Mouse (Mus musculus) hindbrain, postnatal 0 days (tissue): Measurements from ENCODE around the gene Abtb2. TPM values are rescaled to one million over a fixed set of nuclear protein-coding genes. Genes with fewer than 3 reads are reported as not detected.
A peak's percentile ranks its signal among the peaks of the same experiment; 100 is the strongest.

Experiments
- ATAC-seq: fragments of 200-750 bp; cut with Nextera tagmentation; 2 replicates; pipeline ENCODE4 v1.8.0; 2017; ENCODE audit warnings: mild to moderate bottlenecking, moderate TSS enrichment, moderate library complexity
- DNase-seq: peaks from one replicate; pipeline ENCODE4 v3.0.0-alpha.2; 2015; ENCODE audit warnings: low spot score
- H3K27ac ChIP-seq: fragments of 300-500 bp; sonication (generic); 2 replicates; pipeline ENCODE4 v1.5.1; 2014; ENCODE audit warnings: mild to moderate bottlenecking
- H3K27me3 ChIP-seq: fragments of 300-500 bp; sonication (generic); 2 replicates; pipeline ENCODE4 v1.6.1; 2014; ENCODE audit warnings: low read length, mixed read lengths; ENCODE audit not compliant: insufficient read depth
- H3K36me3 ChIP-seq: fragments of 300-500 bp; sonication (generic); 2 replicates; pipeline ENCODE4 v1.6.1; 2014; ENCODE audit warnings: low read length, mixed read lengths; ENCODE audit not compliant: insufficient read depth
- H3K4me1 ChIP-seq: fragments of 300-500 bp; sonication (generic); 2 replicates; pipeline ENCODE4 v1.6.1; 2014; ENCODE audit warnings: antibody characterized with exemption, low read length, mixed read lengths; ENCODE audit not compliant: insufficient read depth
- H3K4me2 ChIP-seq: fragments of 300-500 bp; sonication (generic); 2 replicates; pipeline ENCODE4 v1.6.1; 2014; ENCODE audit warnings: low read depth, mild to moderate bottlenecking, low read length, moderate library complexity, mixed read lengths
- H3K4me3 ChIP-seq: fragments of 300-500 bp; sonication (generic); 2 replicates; pipeline ENCODE4 v1.5.1; 2014; ENCODE audit warnings: low read length
- H3K9ac ChIP-seq: fragments of 300-500 bp; sonication (generic); replicated peaks from 2 replicates; pipeline ENCODE4 v1.6.1; 2014; ENCODE audit warnings: mild to moderate bottlenecking, low read length, moderate library complexity, mixed read lengths
- H3K9me3 ChIP-seq: fragments of 300-500 bp; sonication (generic); 2 replicates; pipeline ENCODE4 v1.6.1; 2016; ENCODE audit warnings: low read length, mixed read lengths
- CTCF ChIP-seq: IDR thresholded peaks from 2 replicates; pipeline ENCODE4 v1.5.1; 2016; ENCODE audit warnings: antibody characterized with exemption, control low read depth, low read depth
- WGBS: fragments of 180-500 bp; shearing (Covaris S2); extraction: QIAGEN DNeasy Blood & Tissue Kit; methylation state at CpG from one replicate; pipeline ENCODE4 v1.1.7; 2014; 5-methylcytosine and 5-hydroxymethylcytosine counted together
- polyA plus RNA-seq: library from polyadenylated mRNA; unstranded; fragments of >200 nt; fragmentation: Nextera tagmentation; extraction: Ambion mirVana; gene quantifications from 2 replicates; pipeline ENCODE4 v1.2.1, GENCODE M21; 2015
- total RNA-seq: library from RNA; depleted of rRNA; stranded (reverse); fragments of >200 nt; gene quantifications from 2 replicates; pipeline ENCODE4 v1.2.3, GENCODE M21; 2014

Abtb2 gene
- total and polyA plus RNA-seq, 2 experiments from 2014 or later: 11.7 to 45.9 TPM

DNA sequence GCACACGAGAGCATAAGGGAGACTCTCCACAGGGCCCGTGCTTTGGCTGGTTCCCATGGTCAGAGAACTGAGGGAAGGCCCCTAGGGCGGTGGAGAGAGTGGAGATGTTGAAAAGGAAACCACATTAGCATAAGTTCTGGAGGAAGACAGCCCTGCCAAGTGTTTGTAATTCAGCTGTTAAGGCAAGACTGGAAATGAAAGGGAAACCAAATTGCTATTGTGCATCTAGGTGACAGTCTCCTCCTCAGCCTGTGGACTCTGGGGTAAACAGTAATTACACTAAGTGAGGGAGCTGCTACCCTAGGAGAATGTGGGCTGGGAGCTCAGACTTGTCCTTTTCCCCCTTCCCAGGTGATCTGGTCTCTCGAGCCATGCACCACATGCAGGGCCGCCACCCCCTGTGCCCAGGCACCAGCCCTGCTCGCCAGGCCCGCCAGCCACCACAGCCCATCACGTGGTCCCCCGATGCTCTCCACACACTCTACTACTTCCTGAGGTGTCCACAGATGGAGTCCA is 116.9 kb downstream of the Abtb2 start:
- TF ChIP-seq CTCF: no peak
- Histone ChIP-seq H3K9ac (no peak overlapping the region), H3K27ac (peak overlapping the region; percentile 37; the same call in 1 of the 2 replicates), H3K36me3 (no peaks in the 10 kb centered on the region), H3K27me3 (no peaks in the 10 kb centered on the region), H3K4me2 (no peak overlapping the region), H3K4me3 (no peak overlapping the region), H3K4me1 (peaks cover 17% of the 10 kb centered on the region), H3K9me3 (no peaks in the 10 kb centered on the region)
- 59% methylated on average over 9 of the region's 9 CpGs for WGBS
- ATAC-seq (peak; percentile 84), DNase-seq (peak; percentile 72)

DNA sequence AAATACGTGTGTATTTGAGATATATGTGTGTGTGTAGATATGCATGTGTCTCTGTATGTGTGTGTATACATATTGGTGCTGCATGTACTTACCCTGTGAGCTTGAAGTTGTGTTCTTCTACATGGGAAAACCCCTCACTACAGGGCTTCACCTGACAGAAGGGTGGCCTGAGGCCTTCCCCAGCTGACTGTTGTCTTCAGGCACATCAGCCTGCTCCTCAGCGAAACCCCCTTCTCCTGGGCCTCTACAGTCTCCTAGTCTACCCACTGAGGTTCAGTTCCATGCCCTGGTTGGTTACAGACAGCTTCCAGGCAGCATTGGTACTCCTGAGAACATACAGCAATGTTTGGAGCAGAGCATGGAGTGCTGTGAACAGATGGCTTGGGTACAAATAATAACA is 118.3 kb downstream of the Abtb2 start:
- H3K4me2 ChIP-seq: no peak overlapping the region
- TF ChIP-seq CTCF: no peak
- no peak overlapping the region for H3K4me3 ChIP-seq
- H3K4me1 ChIP-seq: peaks cover 17% of the 10 kb centered on the region
- no peaks in the 10 kb centered on the region for H3K36me3 ChIP-seq
- no peaks in the 10 kb centered on the region for H3K27me3 ChIP-seq
- no peak overlapping the region for H3K27ac ChIP-seq
- H3K9me3 ChIP-seq: no peaks in the 10 kb centered on the region
- no peak for ATAC-seq
- H3K9ac ChIP-seq: no peak overlapping the region
- DNase-seq: no peak
- WGBS: 92% methylated on average over 2 of the region's 2 CpGs

DNA sequence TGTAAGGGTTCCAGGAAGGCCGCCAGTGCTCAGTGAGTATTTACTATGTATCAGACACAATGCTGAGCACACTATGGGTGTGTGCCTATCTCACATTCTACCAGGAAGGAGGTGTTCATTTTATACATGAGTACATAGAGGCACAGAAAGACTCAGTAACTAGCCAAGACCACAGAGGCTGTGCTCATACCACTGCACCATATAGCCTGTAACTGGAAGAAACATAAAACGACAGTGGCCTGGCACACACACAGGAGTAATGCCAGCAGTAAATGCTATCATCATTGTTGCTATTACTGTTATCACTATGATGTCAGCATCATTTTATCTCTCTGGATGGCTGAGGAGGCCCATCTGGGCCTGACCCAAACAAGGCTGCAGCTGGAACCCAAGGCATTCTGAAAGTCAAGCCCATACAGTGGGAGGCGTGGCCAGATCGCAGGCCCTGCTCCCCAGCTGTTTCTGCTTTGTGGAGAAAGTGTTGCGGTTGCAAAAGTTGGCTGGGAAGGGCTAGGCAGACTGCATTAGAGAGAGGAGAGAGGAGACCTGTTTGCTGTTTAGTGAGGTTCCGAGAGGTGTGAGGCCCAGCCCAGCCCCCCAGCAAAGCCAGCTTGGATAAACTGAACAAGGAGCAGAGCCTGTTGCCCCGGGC is 118.9 kb downstream of the Abtb2 start:
- TF ChIP-seq CTCF: no peak
- Histone ChIP-seq H3K4me2 (no peak overlapping the region), H3K9me3 (no peaks in the 10 kb centered on the region), H3K27ac (no peak overlapping the region), H3K4me1 (peaks cover 22% of the 10 kb centered on the region), H3K4me3 (no peak overlapping the region), H3K36me3 (no peaks in the 10 kb centered on the region), H3K27me3 (no peaks in the 10 kb centered on the region), H3K9ac (no peak overlapping the region)
- DNase-seq (no peak), ATAC-seq (no peak)
- 66% methylated on average over 7 of the region's 7 CpGs for WGBS

DNA sequence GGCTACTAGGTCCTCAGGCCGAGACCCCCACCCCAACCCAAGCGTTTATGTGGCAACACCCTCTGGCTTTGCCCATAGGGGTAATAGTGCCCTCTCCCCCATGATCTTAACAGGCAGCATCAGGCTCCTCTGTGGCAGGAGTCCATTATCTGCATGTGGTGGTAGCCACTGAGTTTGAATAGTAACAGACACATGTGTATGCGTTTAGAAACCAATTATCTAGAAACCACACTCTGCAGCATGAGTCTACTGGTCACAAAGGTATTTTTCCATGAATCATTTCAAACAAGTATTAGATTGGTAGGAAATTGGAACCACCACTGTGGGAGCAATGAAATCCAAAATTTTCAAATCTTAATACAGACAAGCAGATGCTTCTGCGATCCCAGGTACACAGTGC is 119.5 kb downstream of the Abtb2 start:
- Histone ChIP-seq H3K36me3 (no peaks in the 10 kb centered on the region), H3K4me2 (no peak overlapping the region), H3K9ac (no peak overlapping the region), H3K4me3 (no peak overlapping the region), H3K27ac (no peak overlapping the region), H3K9me3 (no peaks in the 10 kb centered on the region), H3K4me1 (peaks cover 25% of the 10 kb centered on the region), H3K27me3 (no peaks in the 10 kb centered on the region)
- DNase-seq: no peak
- 79% methylated on average over 4 of the region's 4 CpGs for WGBS
- no peak for TF ChIP-seq CTCF
- no peak for ATAC-seq

DNA sequence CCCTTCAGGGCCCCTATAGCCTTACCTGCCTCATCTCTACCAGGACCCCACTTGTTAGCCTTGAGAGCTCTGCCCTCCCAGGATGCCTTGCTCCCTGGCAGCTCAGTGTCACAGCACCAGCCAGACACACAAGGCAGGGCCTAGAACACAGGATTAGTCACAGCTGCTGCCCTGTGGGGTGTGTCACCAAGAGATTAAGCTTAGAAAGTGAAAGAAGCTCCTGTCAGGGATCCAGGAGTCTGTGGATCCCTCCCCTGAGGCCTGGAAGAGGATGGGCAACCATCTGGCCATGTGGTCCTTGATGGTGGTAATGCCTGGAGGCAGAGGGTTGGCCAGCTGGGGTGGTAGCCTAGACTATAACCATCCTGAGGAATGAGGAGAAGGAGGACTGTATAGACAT is 121.0 kb downstream of the Abtb2 start:
- Histone ChIP-seq H3K36me3 (no peaks in the 10 kb centered on the region), H3K4me2 (no peak overlapping the region), H3K27ac (no peak overlapping the region), H3K4me3 (no peak overlapping the region), H3K9me3 (no peaks in the 10 kb centered on the region), H3K27me3 (no peaks in the 10 kb centered on the region), H3K9ac (no peak overlapping the region), H3K4me1 (peaks cover 28% of the 10 kb centered on the region)
- no peak for ATAC-seq
- TF ChIP-seq CTCF: no peak
- peak; percentile 53 for DNase-seq

DNA sequence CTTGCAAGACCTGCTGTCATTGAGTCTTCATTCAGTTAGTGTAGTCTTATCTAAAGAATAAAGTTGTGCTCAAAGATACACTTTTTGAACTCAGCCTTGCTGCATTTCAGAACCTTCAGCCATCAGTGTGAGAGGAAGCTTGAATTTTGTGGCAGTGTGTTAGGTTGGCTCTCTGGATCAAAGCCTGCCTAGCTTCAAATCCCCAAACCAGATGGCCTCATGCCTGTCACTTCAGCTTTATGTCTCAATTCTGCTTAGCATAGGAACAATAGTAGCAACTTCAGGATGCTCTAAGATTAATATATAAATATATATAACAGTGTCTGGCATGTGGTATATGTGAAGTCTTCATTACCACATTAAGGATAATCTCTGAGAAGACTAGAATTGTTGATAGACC is 121.8 kb downstream of the Abtb2 start:
- Histone ChIP-seq H3K4me2 (no peak overlapping the region), H3K4me3 (no peak overlapping the region), H3K27me3 (no peaks in the 10 kb centered on the region), H3K4me1 (peaks cover 21% of the 10 kb centered on the region), H3K36me3 (no peaks in the 10 kb centered on the region), H3K9ac (no peak overlapping the region), H3K27ac (no peak overlapping the region), H3K9me3 (no peaks in the 10 kb centered on the region)
- ATAC-seq (no peak), DNase-seq (peak; percentile 30)
- TF ChIP-seq CTCF: no peak

DNA sequence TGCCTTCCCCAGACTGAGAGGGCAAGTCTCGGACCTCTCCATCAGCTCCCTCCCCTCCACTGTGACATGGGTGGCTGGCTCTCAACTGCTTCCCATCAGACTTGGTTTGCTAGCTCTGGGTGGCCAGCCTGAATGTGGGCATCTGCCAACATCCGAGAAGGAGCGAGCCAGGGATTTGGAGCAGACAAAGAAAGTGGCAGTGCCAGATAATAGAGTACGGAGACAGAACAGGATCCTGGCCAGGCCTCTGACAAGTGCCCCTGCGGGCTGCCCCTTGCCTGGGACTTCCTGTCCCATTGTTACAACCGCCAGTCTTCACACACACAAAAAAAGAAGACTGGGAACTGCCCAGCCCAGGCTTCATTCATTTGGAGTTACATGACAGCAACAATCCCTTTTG is 124.3 kb downstream of the Abtb2 start:
- no peaks in the 10 kb centered on the region for H3K9me3 ChIP-seq
- peaks cover 16% of the 10 kb centered on the region; the same call in 1 of the 2 replicates for H3K4me1 ChIP-seq
- H3K4me2 ChIP-seq: no peak overlapping the region
- H3K27me3 ChIP-seq: no peaks in the 10 kb centered on the region
- 16% methylated on average over 6 of the region's 6 CpGs for WGBS
- H3K36me3 ChIP-seq: no peaks in the 10 kb centered on the region
- no peak for TF ChIP-seq CTCF
- H3K9ac ChIP-seq: no peak overlapping the region
- ATAC-seq: peak; percentile 93
- H3K4me3 ChIP-seq: no peak overlapping the region
- peak overlapping the region; percentile 68 for H3K27ac ChIP-seq
- DNase-seq: peak; percentile 84
